Mouse (Mus musculus) liver, adult 2 months (tissue): Measurements from ENCODE around the gene Mavs. TPM values are rescaled to one million over a fixed set of nuclear protein-coding genes. Genes with fewer than 3 reads are reported as not detected.

Experiments
- DNase-seq: peaks from one replicate; pipeline ENCODE4 v3.0.0-alpha.2; 2011; ENCODE audit warnings: low read depth, low spot score; ENCODE audit errors: extremely low read depth
- H3K27ac ChIP-seq: fragments of 200-500 bp; replicated peaks from 2 replicates; pipeline ENCODE4 v1.5.1; 2012; ENCODE audit warnings: low read depth, mild to moderate bottlenecking, control low read depth, inconsistent platforms, low read length; ENCODE audit not compliant: insufficient read depth
- H3K27me3 ChIP-seq: fragments of 200-500 bp; 2 replicates; pipeline ENCODE4 v1.6.1; 2012; ENCODE audit warnings: mild to moderate bottlenecking, moderate library complexity, low read length, inconsistent platforms; ENCODE audit not compliant: control insufficient read depth, insufficient read depth
- H3K36me3 ChIP-seq: fragments of 200-500 bp; 2 replicates; pipeline ENCODE4 v1.6.1; 2012; ENCODE audit warnings: low read length, inconsistent platforms; ENCODE audit not compliant: control insufficient read depth, insufficient read depth
- H3K4me1 ChIP-seq: fragments of 200-500 bp; 2 replicates; pipeline ENCODE4 v1.6.1; 2011; ENCODE audit warnings: low read length; ENCODE audit not compliant: control insufficient read depth, insufficient read depth
- H3K4me3 ChIP-seq: fragments of 200-500 bp; 2 replicates; pipeline ENCODE4 v1.5.1; 2011; ENCODE audit warnings: low read depth, mild to moderate bottlenecking, control low read depth, low read length, moderate library complexity; ENCODE audit not compliant: insufficient read depth
- H3K79me2 ChIP-seq: fragments of 200-500 bp; 2 replicates; pipeline ENCODE4 v1.6.1; 2012; ENCODE audit warnings: inconsistent platforms, mild to moderate bottlenecking, low read length, moderate library complexity; ENCODE audit not compliant: control insufficient read depth, insufficient read depth
- H3K9ac ChIP-seq: fragments of 200-500 bp; 2 replicates; pipeline ENCODE4 v1.6.1; 2012; ENCODE audit warnings: low read depth, mild to moderate bottlenecking, control low read depth, inconsistent platforms, low read length
- CTCF ChIP-seq: fragments of 200-500 bp; IDR thresholded peaks from 2 replicates; pipeline ENCODE4 v1.5.1; 2011; ENCODE audit warnings: low read depth, low read length, control low read depth
- POLR2A ChIP-seq: fragments of 200-500 bp; IDR thresholded peaks from 2 replicates; pipeline ENCODE4 v1.6.1; 2011; ENCODE audit warnings: low read length, control low read depth; ENCODE audit not compliant: insufficient read depth; ENCODE audit errors: extremely low read depth
- WGBS: fragments of 180-500 bp; shearing (Covaris S2); methylation state at CpG from one replicate; pipeline ENCODE4 v1.1.7; 2018; 5-methylcytosine and 5-hydroxymethylcytosine counted together
- polyA plus RNA-seq: library from polyadenylated mRNA; depleted of rRNA; stranded (reverse); fragments of >200 nt; gene quantifications from 2 replicates; pipeline ENCODE4 v1.2.3, GENCODE M21; 2012
- total RNA-seq: library from RNA; depleted of rRNA; stranded (reverse); fragments of >200 nt; gene quantifications from 2 replicates; pipeline ENCODE4 v1.2.3, GENCODE M21; 2014

The Mavs gene
- total and polyA plus RNA-seq, 2 experiments, result 25.0 to 134 TPM

- no peaks in the 10 kb centered on the region for H3K79me2 ChIP-seq
- H3K9ac ChIP-seq, result no peak overlapping the region
- 76% methylated on average over 5 of the region's 5 CpGs for WGBS
- H3K27ac ChIP-seq, result no peak overlapping the region
- H3K4me3 ChIP-seq, result no peak overlapping the region
- H3K36me3 ChIP-seq, result no peaks in the 10 kb centered on the region
- TF ChIP-seq POLR2A, result no peak
- no peak for TF ChIP-seq CTCF
- H3K4me1 ChIP-seq, result peaks cover 5% of the 10 kb centered on the region
- DNase-seq, result no peak
- no peaks in the 10 kb centered on the region for H3K27me3 ChIP-seq
These were observed 44.1 kb upstream of the Mavs start for GRCm38 (mm10) chr2:131189521-131190309.

- H3K4me1 ChIP-seq, result peaks cover 5% of the 10 kb centered on the region
These were observed 43.4 kb upstream of the Mavs start for GRCm38 (mm10) chr2:131190344-131191004.

GRCm38 (mm10) chr2:131191005-131191390, 42.9 kb upstream of the Mavs start:
- no peak overlapping the region for H3K4me3 ChIP-seq
- WGBS, result 86% methylated on average over 7 of the region's 7 CpGs
- H3K27ac ChIP-seq, result no peak overlapping the region

More at GRCm38 (mm10) chr2:131190344-131191004, 43.4 kb upstream of the Mavs start:
- Histone ChIP-seq H3K4me3 (no peak overlapping the region), H3K27ac (no peak overlapping the region), H3K27me3 (no peaks in the 10 kb centered on the region), H3K36me3 (no peaks in the 10 kb centered on the region), H3K9ac (no peak overlapping the region), H3K79me2 (no peaks in the 10 kb centered on the region)
- no peak for TF ChIP-seq CTCF
- TF ChIP-seq POLR2A, result no peak
- 93% methylated on average over 10 of the region's 10 CpGs for WGBS
- DNase-seq, result no peak

GRCm38 (mm10) chr2:131196606-131197316, 37.1 kb upstream of the Mavs start:
- no peaks in the 10 kb centered on the region for H3K27me3 ChIP-seq
- TF ChIP-seq POLR2A, result no peak
- no peak for TF ChIP-seq CTCF
- 92% methylated on average over 16 of the region's 16 CpGs for WGBS
- DNase-seq, result no peak
- no peak overlapping the region for H3K4me3 ChIP-seq
- no peaks in the 10 kb centered on the region for H3K4me1 ChIP-seq
- H3K9ac ChIP-seq, result no peak overlapping the region
- no peaks in the 10 kb centered on the region for H3K79me2 ChIP-seq
- no peak overlapping the region for H3K27ac ChIP-seq
- H3K36me3 ChIP-seq, result no peaks in the 10 kb centered on the region

More at GRCm38 (mm10) chr2:131191005-131191390, 42.9 kb upstream of the Mavs start:
- no peaks in the 10 kb centered on the region for H3K79me2 ChIP-seq
- no peaks in the 10 kb centered on the region for H3K27me3 ChIP-seq
- no peak for TF ChIP-seq CTCF
- TF ChIP-seq POLR2A, result no peak
- peaks cover 5% of the 10 kb centered on the region for H3K4me1 ChIP-seq
- DNase-seq, result no peak
- no peak overlapping the region for H3K9ac ChIP-seq
- H3K36me3 ChIP-seq, result no peaks in the 10 kb centered on the region

- WGBS, result 87% methylated on average over 2 of the region's 2 CpGs
- no peak overlapping the region for H3K9ac ChIP-seq
- TF ChIP-seq POLR2A, result no peak
- TF ChIP-seq CTCF, result no peak
- H3K4me1 ChIP-seq, result no peaks in the 10 kb centered on the region
- DNase-seq, result no peak
- H3K79me2 ChIP-seq, result no peaks in the 10 kb centered on the region
- no peak overlapping the region for H3K27ac ChIP-seq
- H3K4me3 ChIP-seq, result no peak overlapping the region
- no peaks in the 10 kb centered on the region for H3K36me3 ChIP-seq
- no peaks in the 10 kb centered on the region for H3K27me3 ChIP-seq
These were observed 33.2 kb upstream of the Mavs start for GRCm38 (mm10) chr2:131200710-131201109.
